Mouse (Mus musculus) cortical plate, adult 2 months (tissue): Measurements from ENCODE around the gene Celsr3.

Experiments used
- CTCF ChIP-seq: fragments of 200-500 bp; IDR thresholded peaks from 2 replicates; pipeline ENCODE4 v1.5.1; 2011; ENCODE audit warnings: mild to moderate bottlenecking, control low read depth, low read length; ENCODE audit not compliant: insufficient read depth; ENCODE audit errors: extremely low read depth
- POLR2A ChIP-seq: fragments of 200-500 bp; IDR thresholded peaks from 2 replicates; pipeline ENCODE4 v1.6.1; 2011; ENCODE audit warnings: mild to moderate bottlenecking, low read length, control low read depth; ENCODE audit not compliant: insufficient read depth; ENCODE audit errors: extremely low read depth

DNA sequence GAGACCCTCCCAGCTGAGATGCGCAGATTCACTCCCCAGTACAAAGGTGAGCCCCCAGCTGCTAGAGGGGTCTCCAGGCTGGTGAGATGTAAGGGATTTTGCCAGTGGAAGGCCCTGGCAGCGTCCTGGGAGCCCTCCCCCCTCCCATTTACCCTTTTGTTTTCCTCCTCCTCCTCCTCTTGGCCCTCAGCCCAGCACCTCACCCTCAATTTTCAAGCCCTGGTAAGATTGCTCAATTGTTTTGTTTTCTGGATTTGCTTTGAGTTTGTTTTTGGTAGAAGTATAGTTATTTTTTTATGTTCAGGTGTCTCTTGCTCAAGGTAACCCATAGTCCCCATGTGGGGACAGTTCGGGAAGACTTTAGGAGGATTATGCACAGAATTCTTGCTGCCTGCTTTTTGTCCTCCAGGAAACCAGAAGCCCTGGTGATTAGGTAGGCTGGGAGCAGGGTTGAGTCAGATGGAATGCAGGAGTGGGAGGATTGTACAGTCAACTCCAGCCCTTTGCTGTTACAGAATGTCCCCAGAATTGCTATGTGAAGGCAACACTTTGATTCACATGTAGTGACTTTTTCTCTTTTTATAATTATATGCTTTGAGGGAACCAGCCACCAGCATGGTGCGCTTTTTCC, 29.7 kb upstream of the Celsr3 start:
- TF ChIP-seq CTCF, result no peak
- TF ChIP-seq POLR2A, result no peak
